Mouse (Mus musculus): ENCODE measurements around the gene Pbx1.

Pbx1 gene

DNA sequence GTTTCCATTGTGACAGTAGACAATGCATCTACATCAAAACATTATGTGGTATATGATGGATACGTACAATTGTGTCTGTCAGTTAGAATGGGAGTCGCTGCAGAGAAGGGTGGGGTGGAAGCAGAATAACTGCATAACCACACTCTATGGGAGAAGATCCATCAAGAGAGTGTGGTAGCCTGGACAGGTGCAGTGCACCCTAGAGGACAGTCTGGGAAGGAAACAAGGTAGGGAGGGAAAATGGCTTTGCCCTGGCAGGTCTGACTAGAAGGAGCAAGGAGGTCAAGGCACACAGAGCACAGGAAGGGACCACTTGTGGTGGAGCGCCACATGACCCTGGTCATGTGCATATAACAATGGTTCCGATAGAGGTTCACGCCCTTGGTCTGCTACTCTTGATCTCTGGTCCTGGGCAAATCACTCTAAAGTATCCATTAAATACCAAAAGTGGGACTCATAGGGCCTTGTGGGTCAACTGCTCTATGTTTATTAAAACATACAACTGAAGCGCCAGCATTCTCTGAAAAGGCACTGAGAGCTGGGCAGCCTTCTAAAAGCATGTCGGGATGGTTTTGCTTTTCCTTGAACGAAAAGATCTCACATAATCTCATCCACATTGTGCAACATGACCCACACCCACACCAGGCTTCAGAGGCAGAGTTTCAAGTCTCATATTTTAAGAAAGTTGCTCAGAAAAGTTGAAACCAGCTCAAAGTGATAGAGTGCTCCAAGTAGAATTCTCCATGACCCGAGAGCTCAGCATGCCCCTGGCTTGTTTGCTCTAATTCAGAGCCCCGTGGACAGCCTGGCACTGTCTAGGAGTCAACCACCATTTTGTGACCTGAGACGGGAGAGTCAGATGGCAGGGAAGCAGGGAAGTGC is 200.3 kb downstream of the Pbx1 start:
- in situ Hi-C loops (cut with MboI; ENCODE audit: unreplicated experiment in 2 of 2): no loop called here

DNA sequence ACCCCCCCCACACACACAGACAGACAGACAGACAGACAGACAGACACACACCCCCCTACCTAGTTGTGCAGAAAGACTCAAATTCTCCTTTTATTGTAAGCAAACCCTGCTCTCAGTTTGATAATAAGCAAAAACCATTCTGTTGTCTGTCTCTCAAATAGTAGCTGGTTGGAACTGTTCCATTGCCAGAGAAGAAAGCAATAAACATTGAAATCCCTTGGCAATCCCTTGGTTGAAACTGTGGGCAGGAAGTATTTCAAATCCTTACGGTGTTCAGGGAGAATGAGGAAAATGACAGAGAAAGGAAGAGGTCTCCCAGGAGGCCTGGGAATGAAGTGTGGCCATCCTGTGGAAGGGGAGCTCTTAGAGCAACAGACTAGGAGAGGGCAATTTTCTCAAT is 201.2 kb downstream of the Pbx1 start:
- in situ Hi-C loops (cut with MboI; ENCODE audit: unreplicated experiment in 2 of 2): no loop called here

DNA sequence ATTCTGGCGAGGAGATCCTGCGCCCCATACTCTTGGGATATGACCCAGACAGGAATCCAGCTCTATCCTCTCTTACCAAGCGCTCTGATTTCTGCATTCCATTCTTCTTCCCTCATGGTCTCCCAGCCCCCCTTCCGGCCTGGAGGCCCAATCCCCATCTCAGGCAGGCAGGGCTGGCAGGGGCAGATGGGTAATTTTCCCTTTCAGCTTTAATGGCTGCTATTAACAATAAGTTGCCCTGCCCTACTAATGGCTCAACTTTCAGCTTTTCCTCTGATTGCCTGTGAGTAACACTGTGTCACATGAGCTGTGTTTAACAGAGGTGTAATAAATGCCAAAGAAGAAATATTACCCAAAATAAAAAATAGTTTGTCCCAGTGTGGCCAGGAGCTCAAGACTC is 201.9 kb downstream of the Pbx1 start:
- in situ Hi-C loops (cut with MboI; ENCODE audit: unreplicated experiment in 2 of 2): no loop called here

DNA sequence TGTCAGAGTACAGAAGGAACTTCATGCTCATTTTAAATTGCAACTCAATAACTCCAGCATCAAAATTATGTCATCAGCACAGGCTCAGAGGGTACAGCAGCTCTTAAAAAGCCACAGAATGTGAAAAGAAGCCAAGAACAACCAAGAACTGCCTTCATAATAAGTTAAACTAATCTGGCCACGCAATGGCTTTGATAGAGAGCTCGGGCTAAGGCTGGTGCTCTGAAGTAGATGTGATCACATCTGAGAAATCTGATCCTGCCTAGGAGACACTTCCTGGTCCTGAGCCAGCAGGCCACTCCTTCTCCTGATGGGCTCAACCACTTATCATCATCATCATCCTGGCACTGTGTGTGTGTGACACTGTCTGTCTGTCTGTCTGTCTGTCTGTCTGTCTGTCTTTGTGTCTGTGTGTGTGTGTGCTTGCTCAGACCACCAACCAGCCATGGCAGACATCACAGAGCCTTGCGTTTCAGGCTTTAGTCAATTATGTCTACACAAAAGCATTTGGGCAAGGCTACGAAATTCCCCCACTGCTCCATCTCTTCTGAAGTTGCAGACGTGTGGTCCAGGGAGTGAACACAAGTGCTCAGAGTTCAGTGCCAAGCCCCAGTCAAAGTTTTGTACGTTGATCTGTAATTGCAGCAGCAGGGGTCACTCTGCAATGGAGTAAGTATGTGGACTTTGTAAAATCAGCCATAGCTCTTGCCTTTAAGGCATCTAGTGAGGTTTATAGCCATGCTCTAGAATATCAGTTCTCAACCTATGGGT is 203.1 kb downstream of the Pbx1 start:
- in situ Hi-C loops (cut with MboI; ENCODE audit: unreplicated experiment in 2 of 2): no loop called here

DNA sequence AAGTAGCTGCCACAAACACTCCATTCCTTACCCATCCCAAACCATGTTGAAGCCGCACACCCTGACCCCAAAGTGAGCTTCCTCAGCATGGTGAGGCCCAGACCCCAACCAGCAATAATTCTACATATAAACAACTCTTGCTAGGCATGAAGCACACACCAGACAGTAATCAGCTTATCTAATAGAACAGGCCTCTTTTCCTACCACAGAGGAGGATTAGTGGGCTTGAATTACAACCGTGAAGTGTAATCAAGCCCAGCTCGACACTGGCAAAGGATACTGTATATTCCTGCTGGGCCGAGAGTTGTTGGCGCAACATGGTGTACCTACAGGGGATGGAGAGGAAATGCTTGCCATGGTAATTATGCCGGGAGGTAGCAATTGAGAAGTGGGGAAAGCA is 205.9 kb downstream of the Pbx1 start:
- in situ Hi-C loops (cut with MboI; ENCODE audit: unreplicated experiment in 2 of 2): no loop called here

DNA sequence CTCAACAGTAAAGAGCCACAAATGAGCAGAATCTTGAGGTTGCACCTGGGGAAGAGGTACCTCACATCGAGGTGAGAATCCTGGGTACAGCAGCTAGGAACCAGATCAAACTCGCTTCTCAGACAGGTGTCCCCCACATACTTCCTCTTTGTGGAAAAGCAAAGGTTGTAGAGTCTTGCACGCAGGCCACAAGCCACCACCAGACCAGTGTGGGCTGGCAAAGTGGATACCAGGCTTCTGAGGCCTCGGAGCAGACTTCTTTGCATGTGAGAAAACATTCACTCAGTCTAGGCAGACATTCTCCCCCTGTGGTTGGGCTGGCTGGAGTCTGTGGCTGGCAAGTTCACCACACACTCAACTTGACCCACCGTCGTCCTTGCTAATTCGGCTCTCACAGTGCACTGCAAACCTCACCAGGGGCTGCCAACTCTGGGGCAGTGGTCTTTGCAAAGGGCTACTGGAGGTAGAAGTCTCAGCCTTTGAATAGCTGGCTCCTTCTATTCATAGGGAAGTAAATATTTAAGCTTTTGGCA is 206.4 kb downstream of the Pbx1 start:
- in situ Hi-C loops (cut with MboI; ENCODE audit: unreplicated experiment in 2 of 2): no loop called here

DNA sequence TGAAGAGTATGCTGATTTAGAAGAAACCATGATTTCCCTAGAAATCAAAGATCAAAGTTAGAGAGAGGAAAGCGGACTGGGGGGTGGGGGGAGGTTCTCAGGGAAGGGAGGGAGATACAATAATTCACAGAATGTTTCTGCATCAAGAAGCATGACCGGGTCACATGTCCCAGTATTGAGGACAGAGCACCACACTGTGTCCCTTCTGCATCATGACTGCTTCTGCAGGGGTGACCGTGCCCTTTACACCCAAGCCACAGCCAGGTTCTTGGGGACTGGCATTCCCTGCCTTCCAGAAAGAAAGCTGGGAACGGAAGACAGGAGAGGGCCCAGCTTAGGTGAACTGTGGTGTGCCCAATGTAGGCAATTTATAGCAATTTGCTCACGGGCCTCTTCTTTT is 207.9 kb downstream of the Pbx1 start:
- in situ Hi-C loops (cut with MboI; ENCODE audit: unreplicated experiment in 2 of 2): loop anchor here (25.0 kb wide), 3 partner anchors 1238 to 1913 kb away; partner anchors contain the start of gene Ccdc190 (in 2 of the 2)

DNA sequence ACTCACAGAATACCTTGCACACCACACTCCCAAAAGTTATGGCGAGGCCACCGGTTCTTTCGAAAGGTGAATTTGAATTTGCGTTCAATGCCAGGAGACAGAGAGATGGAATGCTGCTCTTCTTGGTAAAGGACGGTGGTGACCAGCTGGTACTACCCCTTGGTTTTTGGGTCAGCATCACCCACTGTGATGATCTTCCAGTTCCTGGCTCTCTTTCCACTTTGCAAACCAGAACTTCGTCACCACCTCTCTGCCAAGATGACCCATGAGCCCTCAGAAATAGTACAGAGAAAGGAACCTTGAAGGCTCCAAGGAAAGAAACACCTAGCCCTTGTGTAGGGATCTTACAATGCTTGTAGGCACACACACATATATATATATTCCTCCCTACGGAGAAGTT is 209.3 kb downstream of the Pbx1 start:
- in situ Hi-C loops (cut with MboI; ENCODE audit: unreplicated experiment in 2 of 2): loop anchor here (25.0 kb wide), 3 partner anchors 1240 to 1915 kb away; partner anchors contain the start of gene Ccdc190 (in 2 of the 2)

DNA sequence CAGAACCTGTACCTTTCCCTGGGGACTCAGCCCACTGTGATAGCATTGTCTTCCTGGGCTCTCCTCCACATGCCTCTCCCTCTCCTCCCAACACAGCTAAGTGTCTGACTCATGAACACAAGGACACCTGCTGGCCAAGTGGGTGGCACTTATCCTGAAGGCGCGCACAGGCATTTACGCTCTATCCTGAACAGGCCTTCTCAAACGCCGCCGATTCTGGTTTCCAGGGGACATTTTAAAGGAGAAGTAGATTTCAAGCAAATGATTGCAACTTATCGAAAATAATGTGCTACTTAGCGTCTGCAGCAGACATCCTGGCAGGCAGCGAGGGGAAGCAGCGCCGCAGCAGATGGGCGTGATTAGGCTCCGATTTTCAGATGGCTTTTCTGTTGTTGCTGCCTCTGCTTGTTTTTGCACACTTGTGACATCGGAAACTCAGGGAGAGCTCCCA is 211.0 kb downstream of the Pbx1 start:
- in situ Hi-C loops (cut with MboI; ENCODE audit: unreplicated experiment in 2 of 2): loop anchor here (25.0 kb wide), 3 partner anchors 1241 to 1916 kb away; partner anchors contain the start of gene Ccdc190 (in 2 of the 2)

DNA sequence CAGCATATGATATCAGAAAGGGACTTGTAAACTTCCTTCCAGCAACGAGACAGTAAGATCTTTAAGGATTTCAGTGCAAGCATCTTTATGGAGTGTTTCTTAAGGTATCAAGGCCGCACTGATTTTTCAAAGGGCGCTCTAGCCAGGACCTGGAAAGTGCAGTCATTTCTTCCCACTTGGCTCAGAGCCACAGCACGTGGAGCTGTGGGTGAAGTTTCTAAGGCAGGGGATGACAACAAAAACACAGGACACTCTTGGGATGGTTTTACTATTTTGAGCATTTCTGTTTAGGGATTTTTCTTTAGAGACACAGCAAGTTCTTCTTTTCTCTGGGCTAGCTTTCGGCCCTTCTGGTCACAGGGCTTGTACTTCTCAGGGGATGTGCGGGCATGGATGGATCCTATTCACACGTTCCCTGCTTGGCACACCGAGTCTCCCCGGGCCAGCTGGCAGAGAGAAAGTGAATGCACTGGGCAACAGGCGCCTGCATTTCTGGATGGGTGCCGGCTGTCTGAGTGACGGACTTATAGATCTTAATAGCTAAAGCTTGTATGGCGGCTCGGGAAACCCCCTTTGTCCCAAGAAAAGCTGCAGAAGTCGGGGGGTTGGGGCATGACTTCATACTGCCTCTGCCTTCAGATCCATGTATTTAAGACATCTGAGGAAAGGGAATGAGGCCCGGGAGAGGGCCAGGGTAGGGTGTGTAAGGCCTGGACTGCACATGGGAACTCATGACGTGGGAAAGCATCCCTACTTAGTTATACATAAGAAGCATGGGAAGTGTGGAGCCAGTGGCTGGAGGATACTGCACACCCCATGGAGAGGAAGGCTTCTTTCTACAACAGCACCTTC is 215.9 kb downstream of the Pbx1 start:
- in situ Hi-C loops (cut with MboI; ENCODE audit: unreplicated experiment in 2 of 2): loop anchor here (25.0 kb wide), 3 partner anchors 1246 to 1921 kb away; partner anchors contain the start of gene Ccdc190 (in 2 of the 2)

DNA sequence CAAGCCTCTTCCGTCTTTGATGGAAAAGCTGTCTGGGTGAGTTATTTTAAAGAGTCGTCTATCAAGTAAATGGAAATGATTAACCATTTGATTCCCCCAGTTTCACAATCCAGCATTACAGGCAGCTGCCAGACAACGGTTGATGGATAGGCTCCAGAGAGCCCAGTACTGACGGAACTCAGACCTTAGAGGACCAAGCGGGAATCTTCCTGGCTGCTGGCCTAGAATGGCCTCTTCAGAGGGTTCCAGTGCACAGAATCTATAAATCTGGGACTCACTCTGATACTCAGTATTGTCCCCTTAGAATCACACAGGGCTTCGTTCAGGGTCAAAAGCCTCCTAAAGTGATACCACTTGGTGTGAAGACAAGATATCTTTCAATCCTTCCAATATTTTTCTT is 216.6 kb downstream of the Pbx1 start:
- in situ Hi-C loops (cut with MboI; ENCODE audit: unreplicated experiment in 2 of 2): loop anchor here (25.0 kb wide), 3 partner anchors 1247 to 1922 kb away; partner anchors contain the start of gene Ccdc190 (in 2 of the 2)

DNA sequence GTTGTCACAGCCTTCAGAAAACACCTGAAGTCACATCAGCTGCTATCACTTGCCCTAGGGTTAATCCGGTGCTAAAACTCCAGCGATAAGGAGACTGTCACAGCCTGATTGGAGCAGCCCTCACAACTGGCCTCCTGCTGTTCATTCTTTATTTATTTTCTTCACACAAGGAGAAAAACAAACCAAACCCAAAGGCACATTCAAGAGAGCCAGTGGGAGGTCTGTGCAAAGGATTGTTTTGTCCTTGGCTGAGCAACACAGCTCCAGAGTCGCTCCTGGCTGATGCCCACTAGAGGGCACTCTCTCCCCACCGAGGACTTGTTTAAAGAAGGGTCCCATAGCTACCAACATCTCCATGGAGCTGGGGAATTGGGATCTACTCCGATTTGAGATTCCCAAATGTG is 218.0 kb downstream of the Pbx1 start:
- in situ Hi-C loops (cut with MboI; ENCODE audit: unreplicated experiment in 2 of 2): loop anchor here (25.0 kb wide), 3 partner anchors 1248 to 1923 kb away; partner anchors contain the start of gene Ccdc190 (in 2 of the 2)

DNA sequence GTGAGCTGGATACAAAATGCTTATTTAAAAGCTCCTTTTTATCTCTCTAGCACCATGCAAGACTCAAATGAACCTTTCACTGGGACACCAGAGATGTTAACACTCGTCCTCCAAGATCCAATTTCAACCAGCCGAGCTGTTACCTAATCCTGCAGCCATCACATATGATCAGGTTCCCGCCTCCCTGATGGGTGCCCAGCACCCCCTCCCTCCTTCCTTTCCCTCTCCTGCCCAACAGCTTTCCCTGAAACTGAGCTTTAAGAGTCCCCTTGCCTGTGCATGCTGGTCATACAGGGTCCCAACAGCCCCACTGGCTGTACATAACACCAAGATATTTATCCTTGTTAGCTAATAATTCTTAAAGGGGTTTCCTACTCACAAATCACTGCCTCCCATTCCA is 218.5 kb downstream of the Pbx1 start:
- in situ Hi-C loops (cut with MboI; ENCODE audit: unreplicated experiment in 2 of 2): loop anchor here (25.0 kb wide), 3 partner anchors 1249 to 1924 kb away; partner anchors contain the start of gene Ccdc190 (in 2 of the 2)

DNA sequence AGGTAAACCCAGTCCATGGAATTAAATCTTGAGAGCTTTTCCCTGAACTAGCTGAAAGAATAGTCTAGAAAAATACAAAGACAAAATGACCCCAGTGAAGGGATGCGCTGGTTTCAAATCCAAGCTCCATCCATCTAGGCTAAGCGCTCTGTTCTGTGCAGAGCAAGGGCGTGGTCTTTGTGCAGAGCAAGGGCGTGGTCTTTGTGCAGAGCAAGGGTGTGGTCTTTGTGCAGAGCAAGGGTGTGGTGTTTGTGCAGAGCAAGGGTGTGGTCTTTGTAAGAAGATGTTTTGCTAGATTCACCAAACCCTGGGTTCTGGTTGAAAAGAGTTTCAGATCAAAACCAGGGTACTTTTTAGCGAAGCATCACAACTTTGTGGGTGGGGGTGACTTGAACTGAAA is 221.7 kb downstream of the Pbx1 start:
- in situ Hi-C loops (cut with MboI; ENCODE audit: unreplicated experiment in 2 of 2): loop anchor here (25.0 kb wide), 3 partner anchors 1252 to 1927 kb away; partner anchors contain the start of gene Ccdc190 (in 2 of the 2)

DNA sequence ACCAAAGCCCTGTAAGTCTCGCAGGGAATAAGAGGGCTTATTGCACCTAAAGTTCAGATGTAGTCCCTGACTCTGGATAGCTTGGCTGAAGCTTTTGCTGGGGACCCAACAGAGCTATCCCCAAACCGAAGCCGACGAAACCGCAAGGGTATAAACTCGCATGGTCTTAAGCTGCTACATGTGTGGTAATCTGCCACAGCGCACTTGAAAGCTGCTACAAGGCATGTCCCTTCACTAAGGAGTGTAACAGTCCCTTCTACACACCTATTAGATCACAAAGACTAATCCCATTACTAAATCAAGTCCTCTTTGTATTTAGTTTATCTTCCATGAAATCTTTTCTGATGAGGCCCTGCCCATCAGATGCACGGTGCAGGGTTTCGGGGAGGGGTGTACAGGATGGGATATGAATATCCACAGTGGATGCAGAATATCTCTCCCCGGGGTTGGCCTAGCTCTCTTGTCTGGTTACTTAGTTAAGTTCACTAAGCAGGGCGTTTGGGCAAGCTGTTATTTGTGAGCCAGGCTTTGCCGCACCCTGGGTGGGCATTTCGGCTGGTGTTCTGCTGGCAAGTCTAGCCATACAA is 231.4 kb downstream of the Pbx1 start:
- in situ Hi-C loops (cut with MboI; ENCODE audit: unreplicated experiment in 2 of 2): loop anchor here (25.0 kb wide), 3 partner anchors 1262 to 1937 kb away; partner anchors contain the start of gene Ccdc190 (in 2 of the 2)

DNA sequence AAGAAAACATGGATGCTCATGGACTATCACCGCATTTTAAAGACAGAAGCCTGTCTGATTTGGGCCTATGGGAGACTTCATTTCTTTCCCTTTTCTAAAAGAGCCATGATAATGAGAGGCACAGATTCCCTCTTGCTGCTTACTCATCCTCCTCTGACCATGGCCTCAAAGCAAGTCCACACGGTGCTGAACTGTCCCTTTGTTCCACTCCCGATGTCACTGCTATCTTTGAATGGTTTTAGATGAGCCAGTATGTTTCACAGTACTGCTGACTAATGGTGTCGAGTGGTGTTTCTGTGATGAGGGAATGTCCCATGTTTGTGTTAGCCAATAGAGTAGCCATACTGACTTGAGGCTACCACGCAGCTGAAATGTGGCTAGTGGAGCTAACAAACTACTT is 233.8 kb downstream of the Pbx1 start:
- in situ Hi-C loops (cut with MboI; ENCODE audit: unreplicated experiment in 2 of 2): no loop called here

DNA sequence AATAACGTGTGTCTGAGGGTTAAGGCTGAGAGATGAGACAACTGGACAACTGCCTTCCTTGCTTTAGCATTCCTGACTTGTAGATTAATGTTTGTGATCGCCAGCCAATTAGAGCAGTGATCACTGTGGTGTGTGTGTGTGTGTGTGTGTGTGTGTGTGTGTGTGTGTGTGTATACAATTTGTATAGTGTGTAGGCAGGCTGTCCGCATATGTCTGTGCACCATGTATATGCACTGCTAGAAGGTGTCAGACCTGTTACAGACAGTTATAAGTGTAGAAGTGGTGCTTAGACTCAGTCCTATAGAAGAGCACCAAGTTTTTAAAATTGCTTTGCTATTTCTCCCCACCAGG is 234.2 kb downstream of the Pbx1 start:
- in situ Hi-C loops (cut with MboI; ENCODE audit: unreplicated experiment in 2 of 2): no loop called here

DNA sequence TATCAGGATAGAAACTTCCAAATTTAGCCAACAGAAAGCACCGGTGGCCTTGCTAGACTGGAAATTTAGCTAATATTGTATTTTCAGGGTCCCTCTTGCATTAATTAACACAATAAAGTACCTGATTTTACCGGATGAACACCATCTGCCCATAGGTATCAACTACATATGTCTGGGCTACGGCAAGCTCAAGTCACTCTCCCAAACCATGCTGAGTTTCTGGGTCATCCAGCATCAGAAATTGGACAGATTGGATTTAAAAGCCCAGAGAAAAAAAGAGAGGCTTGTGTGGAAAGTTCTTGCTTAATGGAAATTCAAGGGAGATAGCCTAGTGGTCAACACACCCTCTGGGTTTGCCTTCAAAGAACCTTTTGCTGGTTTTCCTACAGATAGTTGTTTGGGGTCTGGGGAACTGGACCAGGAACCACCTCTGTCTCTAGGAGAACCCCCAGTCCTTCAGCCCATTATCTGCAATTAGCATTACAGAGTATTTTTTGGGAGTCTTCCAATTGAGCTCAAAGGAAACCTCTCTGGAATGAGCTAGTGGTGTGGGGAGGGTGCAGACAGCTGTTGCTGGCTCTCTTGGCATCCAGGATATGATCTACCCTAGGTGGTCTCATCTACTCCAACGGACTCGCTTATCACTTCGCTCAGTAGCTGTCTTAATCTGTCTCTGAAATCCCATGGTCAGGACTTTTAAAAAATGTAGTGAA is 234.7 kb downstream of the Pbx1 start:
- in situ Hi-C loops (cut with MboI; ENCODE audit: unreplicated experiment in 2 of 2): no loop called here

DNA sequence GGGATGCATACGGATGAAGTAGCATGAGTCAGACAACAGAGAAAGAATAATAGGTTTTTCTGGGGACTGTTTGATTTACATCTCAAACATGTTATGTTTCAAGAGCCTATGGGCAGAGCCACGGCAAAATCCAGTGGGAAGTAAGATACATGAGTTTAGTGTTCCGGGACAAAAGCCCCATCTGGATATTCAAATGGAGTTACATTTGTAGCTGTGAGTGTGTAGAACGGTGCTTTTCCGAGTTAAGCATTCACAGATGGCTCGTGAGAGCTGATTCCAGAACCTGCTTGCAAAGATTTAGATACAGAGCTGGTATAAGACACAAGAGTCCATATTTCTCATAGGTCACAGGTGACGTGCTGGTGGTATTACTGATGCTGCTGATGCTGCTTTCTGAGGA is 238.7 kb downstream of the Pbx1 start:
- in situ Hi-C loops (cut with MboI; ENCODE audit: unreplicated experiment in 2 of 2): no loop called here

Data from v-Abl transformed pro-B cells (cell line).